Mouse (Mus musculus): ENCODE measurements around the gene Tigd3.

Gene Tigd3

DNA sequence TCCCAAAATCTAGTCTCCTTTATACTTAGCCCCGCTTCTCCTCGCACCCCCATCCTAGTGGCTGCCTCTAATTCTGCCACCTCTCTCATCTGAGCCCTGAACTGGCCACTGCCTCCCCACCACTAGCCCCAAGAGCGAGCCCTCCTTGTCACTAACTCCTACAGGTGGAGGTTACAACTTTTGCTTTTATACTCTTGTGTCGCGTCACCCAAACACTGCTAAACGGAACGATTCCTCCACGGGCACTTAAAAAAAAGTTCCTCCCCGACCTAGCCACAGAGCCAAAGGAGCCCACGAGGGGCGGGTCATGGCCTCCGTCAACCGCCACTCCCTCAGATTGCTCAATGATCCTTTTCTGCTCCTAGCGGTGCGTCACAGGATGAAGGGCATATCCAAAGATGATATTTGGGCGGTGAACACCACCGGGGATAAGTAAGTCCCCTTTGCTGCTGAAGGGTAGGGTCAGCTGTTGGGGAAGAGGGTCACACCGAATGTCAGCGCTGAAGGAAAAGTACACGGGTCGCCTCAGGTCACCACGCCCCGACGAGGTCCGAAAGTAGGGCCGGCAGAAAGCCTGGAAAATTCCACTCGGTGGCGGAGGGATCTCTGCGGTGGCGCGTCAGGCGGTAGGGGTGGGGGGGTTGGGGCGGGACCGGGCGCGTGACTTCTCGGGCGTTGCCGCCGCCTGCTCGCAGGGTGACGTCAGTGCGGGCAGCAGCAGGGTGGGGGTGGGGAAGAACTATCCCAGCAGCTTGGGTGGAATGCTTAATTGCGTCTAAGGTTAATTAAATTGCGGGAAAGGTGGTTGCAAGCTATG lies 48.4 kb downstream of the Tigd3 start:
- DNase-seq, result peak; percentile 88

DNA sequence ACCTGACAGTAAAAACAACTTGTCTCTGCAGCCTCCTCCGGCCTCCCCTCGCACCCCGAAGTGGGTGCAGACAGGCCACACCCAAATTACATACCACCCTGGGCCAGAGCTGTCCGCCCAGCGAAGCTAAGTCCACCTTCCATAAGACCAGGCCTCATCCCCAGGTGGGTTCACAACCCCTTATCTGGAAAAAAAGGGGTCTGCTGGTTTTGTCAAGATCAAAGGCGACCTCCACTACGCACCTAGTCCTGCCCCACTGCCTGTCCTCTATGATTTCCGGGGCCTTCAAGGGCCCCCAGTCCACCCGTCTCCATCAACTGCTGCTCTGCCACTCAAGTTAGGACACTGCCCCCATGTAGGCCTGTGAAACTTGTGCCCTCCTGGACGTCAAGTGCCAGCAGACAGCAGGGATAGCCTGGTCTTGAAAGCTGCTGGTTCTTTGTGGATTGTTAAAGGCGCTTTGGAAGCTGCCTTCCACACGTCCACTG lies 49.1 kb downstream of the Tigd3 start:
- no peak for DNase-seq

DNA sequence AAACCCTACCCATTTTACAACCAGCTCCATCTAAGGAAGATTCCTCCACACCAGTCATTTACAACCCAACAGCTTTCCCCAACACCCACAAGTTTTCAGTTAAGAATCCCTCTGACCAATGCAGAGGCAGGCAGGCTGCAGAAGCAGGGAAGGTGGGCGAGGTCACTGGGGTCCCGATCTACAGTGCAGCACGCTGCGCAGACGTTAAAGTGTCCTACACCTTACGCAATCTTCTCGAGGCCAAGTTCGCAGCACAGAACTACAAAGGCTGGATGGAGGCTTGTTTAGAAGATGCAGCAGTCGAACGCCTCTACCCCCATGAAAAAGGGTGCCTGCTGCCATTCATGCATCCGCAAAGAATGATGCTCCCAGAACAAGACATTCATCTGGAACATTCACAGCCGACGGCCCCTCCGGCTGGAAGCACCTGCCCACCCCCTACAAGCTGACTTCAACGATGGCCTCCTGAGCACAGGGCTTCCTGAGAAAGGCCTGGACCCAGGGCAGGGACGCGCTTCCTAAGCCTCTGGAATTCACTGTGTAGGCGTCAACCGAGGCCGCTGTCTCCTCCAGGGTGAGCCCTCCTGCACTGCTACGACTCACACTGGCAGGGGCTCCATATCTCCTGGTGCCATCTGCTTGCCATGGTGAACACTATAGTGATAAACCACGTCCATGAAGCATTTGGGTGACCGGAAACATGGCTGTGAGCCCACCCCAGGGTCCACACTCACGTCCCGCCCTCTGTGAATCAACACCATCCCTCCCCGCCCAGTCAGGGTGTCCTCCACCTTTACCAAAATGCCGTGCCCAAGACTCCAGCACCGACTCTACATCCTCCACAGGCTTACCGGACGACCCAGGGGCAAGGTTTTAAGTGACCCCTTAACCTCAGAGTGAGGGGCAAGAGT lies 49.9 kb downstream of the Tigd3 start:
- DNase-seq, result no peak

DNA sequence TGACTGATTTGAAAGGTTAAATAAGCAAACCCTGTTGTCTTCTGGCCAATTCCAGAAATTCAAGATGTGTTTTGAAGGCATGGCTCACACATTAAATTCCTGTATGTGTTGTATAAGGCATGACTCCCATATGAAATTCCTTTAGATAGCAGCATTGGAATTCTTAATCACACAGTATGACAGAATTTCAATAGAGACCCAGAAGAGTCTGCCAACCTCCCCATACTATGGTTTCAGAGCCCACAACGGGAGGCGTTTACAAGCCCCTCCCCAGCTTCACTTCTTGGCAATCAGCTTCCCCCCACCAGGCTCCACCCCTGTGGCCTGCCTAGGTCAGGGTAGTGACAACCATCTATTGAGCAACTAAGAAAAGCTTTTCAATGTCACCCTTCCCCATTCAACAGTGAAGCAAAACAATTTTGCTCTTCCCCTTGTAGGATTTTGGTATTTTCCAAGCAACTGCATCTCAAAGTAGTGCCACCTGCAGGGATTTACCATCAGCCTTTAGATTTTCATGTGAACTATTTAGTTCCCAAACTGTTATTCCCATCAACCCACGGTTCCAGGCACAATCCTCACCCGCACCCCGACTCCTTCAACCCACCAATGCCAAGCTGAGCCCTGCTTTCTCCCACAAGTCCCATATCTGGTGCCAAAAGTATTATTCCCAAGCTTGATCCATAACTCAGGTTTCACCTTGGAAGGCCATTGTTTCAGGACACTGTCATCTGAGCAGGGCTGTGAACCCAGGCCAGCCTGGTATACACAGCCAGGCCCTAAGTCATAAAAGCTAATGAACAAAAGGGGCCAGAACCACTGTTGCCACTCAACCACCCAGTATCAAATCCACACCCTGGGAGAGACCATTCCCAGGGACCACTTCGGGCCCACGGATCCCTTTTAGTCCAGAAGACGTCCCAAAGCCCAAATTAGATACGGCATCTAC lies 50.9 kb downstream of the Tigd3 start:
- no peak for DNase-seq

DNA sequence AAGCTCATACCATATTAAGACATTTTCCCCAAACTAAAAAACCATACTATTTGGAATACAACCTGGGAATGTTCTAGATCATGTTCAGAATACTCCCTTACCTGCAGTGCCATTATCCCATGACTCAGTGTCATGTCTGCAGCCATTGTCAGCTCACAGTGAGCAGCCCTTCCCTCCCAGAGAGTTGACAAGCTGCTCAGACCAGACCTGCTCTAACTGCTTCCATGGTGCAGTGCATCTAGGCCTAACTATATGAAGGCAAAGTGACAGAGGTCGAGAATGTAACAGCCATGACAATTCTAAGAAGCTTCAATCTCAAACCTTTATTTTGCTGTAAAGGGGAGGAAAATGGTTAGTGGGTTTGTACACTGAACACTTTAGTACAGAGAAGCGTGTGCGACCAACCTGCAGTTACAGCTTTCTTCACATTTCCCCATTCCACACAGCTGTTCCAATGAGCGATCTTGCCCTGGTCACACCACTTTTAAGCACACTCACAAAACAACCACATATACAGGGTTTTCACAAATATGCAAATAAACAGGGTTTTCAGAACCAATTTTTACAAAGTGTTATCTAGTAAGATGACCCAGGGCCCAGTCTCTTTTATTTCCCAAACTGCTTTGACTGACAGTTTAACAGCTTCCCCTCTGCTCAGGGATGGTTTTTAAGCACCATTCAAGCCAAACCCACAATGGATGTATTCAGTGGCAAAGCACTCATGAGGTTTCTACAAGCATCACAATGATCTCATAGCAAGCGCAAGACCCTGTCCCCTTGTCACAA lies 51.8 kb downstream of the Tigd3 start:
- no peak for DNase-seq

DNA sequence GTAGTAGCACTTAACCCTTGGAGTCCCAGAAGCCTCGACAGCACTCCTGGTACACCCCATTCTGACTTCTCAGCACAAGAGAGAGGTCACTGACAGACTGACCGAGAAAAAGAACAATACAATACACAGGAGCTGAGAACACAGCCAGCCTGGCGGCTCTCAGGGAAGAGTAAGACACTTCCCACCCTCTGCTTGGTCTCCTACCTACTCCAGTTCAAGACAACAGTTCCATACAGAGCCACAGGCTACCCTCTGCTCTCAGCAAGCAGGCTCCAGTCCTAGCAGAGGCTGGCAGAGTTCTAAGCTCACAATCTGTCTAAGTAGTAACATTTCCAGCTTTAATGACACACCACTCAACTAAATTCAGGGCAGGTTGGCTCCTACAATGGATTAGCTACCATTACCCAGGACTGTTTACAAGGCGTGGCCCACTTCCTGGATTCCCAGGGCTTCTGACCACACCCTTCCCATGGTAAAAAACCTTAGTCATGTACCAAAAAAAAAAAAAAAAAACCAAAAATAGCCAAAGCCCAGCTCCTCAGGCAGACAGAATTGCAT lies 52.5 kb downstream of the Tigd3 start:
- DNase-seq, result no peak

Measured in right cerebral cortex, adult 18-20 months (tissue).